Mouse (Mus musculus) layer of hippocampus, postnatal 25 days (tissue): ENCODE data around the gene Pnpla3. TPM values are rescaled to one million over a fixed set of nuclear protein-coding genes. Genes with fewer than 3 reads are reported as not detected.

Experiments
- DNase-seq, 2 experiments: peaks; one replicate each; pipeline ENCODE4 v3.0.0; 2022; ENCODE audit warnings: mixed read lengths in 2 of 2, low spot score in 1 of 2; ENCODE audit errors: extremely low spot score in 1 of 2
- total RNA-seq, 2 experiments: library from RNA; stranded (reverse); gene quantifications; 2 replicates each; pipeline ENCODE4 v1.2.3; 2021

Gene Pnpla3
- total RNA-seq, 2 experiments from 2014 or later, result 7.9 to 9.7 TPM

DNA sequence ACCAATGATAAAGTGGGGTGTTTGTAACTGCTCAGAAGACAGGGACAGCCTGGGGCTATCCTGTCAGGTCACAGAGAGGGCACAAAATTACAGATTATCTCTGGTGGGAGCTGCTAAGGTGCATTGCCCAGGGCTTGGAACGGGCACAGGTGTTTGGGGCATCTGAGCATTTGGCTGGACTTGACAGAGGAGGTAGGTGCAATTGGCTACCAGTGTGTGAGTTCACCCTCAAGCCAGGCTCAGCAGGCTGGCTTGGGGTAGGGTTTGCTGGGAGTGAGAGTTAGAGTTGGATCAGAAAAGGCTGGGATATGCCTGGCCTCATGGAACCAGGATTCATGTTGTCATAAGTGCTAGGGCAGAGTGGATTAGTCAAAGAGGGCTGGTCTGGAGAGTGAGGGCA, 1.9 kb downstream of the Pnpla3 start:
- DNase-seq, result no peak

DNA sequence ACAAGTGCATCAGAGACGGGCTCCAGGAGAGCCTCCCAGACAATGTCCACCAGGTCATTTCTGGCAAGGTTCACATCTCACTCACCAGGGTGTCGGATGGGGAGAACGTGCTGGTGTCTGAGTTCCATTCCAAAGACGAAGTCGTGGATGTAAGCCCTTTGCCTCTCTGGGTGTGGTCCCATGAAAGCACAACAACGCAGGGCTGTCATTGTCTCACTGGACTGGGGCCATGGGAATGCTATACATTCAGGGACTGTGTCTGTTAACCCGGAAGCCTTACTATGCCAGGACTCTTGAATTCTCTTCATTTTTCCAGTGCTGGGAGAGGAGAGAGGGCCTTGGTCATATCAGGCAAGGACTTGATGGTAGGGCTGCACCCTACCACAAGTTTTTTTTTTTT, 3.5 kb downstream of the Pnpla3 start:
- no peak for DNase-seq

GRCm38 (mm10) chr15:84178733-84179132, 11.1 kb downstream of the Pnpla3 start:
- DNase-seq, result no peak

- no peak for DNase-seq
Measured at GRCm38 (mm10) chr15:84182000-84182399, 14.4 kb downstream of the Pnpla3 start.

GRCm38 (mm10) chr15:84183967-84184366, 16.3 kb downstream of the Pnpla3 start:
- DNase-seq, result no peak

DNA sequence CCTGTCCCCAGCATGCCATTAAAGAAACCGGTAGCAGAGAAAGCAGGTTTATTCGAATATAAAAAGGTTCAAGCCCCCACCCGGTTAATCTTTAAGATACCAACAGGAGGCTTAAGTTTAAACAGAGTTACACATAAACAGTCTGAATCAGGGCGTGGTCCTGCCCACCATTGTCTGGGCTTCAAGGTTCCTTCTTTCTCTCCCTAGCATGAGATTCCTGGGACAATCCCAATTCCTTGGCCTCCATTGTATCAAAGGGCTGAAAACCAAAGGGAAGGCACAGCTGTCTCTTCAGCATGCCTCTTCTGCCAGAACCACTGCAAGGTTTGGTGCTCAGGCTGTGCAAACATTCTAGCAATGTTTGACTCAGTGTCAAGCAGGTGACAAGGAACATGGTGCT, 18.6 kb downstream of the Pnpla3 start:
- DNase-seq, result no peak

- no peak for DNase-seq
Measured at GRCm38 (mm10) chr15:84188887-84189530, 21.4 kb downstream of the Pnpla3 start.

GRCm38 (mm10) chr15:84189881-84190280, 22.2 kb downstream of the Pnpla3 start:
- no peak for DNase-seq

DNA sequence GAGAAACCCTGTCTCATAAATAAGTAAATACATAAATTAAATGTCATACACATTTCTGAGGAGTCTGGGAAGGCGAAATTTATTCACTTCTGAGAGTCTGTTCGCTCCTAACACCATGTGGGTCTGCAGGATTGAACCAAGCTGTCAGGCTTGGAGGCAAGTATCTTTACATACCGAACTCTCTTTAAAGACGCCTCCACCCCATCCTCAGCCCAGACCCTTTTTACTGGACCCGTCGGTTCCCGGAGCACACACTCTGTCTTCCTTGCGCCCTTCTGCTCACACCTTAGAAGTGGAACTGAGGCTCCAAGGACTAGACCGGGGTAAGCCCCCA, 24.1 kb downstream of the Pnpla3 start:
- DNase-seq, result no peak

DNA sequence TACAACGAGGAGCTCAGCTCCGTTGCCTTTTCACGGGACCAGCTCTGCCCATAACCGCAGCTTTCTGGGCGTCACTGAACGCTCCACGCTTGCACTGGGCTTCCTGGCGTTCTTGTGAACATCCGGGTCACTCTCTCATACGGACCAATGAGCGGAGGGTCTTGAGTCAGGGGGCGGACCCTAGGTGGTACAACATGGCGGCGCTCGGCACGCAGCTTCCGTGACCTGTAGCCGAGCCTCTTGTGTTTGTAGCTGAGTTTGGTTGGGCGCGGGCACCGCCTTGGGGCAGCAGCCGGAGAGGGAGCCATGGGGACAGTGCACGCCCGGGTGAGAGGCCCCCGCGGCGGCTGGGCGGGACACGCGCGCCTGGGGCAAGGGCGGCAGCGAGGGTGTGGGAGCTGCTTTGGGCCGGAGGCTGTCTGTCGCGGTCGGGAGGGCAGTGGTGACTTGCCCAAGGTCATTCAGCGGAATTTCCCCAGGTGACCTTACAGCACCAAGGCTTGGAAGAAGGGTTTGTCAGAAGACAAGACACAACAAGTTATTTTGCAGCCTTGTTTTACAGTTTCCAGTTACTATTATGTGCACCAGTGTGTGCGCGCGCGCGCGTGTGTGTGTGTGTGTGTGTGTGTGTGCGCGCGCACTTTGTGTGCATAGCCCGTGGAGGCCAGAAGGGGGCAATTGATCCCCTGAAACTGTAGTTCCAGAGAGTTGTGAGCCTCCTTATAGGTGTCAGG, 24.6 kb downstream of the Pnpla3 start, which contains the start of gene Samm50:
Gene Samm50, plus strand, starts transcription at position 184 of the 734 bp plus-strand sequence.
- peak; percentile 75 to 78 for DNase-seq

DNA sequence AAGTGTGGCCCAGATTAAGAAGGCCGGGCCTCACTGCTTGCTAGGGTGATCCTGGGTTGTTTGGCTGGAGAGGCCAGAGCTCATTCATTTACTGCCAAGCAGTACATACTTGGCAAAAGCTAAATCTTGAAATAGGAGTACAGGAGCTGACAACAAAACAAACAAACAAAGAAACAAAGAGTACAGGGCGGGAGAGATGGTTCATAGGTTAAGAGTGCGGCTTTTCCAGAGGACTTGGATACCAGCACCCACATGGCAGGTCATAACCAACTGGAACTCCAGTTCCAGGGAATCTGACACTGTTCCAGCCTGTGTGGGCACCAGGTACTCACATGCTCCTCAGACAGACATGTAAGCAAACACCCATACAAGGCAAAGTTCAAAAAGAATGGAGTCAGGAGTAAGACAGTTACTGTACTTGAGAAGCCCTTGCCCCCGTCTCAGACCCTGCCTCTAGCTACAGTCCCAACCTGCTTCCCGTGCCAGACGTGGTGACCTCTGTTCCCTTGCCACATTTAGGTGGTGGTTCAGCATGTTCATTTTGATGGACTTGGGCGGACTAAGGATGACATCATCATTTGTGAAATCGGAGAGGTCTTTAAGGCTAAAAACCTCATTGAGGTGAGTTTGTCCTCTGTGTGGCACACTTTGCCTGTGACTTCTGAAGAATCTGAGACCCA, 29.0 kb downstream of the Pnpla3 start:
- no peak for DNase-seq

GRCm38 (mm10) chr15:84207327-84207726, 39.7 kb downstream of the Pnpla3 start:
- no peak for DNase-seq

DNA sequence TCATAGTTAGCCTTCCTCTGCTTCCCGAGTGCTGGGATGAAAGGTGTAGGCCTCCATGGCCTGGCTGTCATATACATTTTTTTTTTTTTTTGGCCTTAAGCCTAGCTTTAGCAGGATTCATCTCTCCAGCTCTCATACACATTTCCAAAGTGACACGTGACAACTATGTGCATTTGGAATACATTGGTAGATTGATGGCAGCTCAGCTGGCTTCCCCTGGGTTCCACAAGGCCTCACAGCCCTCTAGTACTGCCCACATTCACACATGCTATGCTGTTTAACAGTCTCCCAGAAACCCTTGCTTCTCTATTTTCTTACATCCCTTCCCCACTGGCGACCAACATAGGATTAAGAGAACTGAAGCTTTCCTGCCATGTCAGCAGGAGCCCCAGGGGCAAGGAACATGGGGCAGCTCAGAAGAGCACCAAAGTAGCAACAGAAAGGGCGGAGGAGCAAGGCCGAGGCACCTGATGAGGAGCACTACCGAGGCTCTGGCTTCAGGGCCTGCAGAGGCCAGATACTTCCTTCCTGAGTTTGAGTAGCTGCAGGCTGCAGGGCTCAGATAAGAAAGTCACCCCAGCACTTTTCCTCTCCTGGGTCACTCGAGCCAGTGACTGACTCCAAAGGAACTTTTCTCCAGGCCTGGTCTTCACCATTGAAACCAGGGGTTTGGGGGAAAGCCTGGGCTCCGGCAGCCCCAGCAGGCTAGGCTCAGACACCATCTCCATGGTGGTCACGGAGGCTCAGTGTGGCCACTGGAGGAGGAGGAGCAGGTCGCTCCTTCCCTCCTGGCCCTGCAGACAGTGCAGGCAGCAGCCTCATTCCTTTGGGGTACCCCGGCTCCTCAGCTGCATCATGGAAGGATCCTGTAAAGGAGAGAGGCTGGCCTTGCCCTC, 42.1 kb downstream of the Pnpla3 start:
- no peak for DNase-seq

DNA sequence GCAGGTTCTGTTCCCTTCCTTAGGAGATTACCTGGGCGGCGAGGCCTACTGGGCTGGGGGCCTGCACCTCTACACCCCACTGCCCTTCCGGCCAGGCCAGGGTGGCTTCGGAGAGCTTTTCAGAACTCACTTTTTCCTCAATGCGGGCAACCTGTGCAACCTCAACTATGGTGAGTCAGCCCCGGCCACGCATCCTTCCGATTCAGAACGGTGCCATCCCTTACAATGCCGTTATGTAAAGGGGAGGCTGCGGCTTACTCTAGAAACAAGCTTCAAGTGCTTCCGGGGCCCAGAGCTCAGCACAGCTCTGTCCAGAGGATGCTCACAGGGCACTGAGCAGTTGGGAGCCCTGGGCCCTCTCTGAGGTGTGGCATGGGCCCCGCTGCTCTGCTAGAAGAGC, 42.8 kb downstream of the Pnpla3 start:
- DNase-seq, result no peak

DNA sequence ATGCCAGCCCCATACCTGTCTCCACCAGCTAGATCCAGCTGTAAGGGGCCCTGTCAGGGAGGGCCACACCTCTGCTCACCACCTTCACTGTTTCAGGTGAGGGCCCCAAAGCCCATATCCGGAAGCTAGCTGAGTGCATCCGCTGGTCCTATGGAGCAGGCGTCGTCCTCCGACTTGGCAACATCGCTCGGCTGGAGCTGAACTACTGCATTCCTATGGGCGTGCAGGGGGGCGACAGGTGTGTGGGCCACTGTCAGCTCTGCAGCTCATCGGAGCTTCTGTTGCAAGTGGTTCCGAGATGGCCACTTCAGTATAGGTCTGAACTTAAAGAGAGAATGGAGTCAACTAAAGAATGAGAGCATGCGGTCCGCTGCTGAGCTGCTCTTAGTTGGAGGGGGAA, 43.3 kb downstream of the Pnpla3 start:
- no peak for DNase-seq

DNA sequence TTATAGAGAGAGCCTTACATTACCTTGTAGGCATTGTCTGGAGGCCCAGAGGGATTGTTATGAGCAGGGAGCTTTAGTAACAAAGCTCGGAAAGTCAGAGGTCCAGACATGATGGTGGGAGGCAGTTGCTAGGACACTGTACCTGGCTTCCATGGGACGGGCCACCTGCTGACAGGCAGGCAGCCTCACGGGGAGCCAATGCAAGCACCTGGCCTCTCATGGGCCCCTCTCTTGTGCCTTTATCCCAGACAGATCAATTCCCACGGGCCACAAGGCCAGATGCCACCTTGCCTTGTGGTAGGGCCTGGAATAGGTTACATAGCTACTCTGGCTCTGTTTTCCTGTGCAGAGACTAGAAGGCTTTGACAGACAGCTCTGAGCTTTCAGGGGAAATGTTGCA, 43.9 kb downstream of the Pnpla3 start:
- no peak for DNase-seq

DNA sequence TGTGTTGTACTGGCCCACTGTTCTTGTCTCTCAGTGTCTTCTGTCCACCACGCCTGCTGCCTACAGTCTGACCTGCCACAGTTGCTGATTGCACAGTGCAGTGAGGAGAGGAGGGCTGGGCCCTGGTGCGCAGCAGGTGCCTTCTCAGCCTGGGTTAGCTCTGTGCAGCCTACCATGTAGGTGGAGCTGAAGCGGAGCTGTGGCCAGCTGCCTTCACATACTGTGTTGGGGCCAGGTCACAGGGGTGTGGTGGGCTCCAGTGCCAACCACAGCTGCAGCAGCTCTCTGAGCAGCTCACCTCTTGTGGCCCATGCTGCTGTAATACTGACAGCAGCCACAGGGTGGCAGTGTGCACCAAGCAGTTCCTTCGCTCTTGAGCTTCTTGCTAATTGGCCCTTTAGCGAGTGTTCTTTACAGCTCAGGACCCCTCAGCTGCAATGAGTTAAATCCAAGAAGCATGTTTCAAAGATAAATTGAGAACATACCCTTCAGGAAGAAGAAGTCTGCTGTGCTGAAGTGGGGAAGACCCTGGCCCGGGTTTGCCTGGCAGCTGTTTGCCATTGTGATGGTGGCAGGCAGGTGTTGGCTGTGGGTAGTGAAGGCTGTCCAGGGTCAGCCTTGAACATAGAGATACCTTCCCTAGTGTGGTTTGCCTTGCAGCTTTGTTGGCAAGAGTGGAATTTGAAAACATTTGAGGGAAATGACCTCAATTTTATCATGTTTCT, 44.6 kb downstream of the Pnpla3 start:
- DNase-seq, result peak; percentile 93 to 99

GRCm38 (mm10) chr15:84212756-84213105, 45.1 kb downstream of the Pnpla3 start:
- no peak for DNase-seq

DNA sequence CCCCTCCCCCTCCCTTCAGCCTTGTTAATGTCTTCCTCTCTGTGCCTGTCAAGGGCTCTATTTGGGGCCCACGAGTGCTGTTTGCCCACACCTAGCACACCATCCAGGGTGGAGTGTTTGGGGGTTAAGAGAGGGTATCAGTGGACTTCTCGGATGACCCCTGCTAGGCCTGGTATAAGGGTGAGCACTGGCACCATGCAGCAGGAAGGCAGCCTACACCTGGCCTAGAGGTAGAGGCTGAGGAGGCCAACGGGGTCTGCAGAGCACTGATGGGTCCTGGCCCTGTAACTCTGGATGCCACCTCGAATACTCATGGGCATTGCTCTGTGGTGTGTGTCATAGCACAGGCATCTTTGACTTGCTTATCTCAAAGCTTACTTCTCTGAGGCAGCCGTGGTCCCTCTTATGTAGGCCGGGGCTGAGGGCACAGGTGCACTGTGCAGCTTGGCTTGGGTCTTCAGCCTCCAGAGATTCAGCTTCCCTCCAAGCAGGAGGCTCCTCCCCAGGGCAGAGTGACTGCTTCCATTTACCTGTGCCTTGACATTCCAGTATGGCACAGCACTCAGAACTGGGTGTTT, 45.6 kb downstream of the Pnpla3 start:
- no peak for DNase-seq

- no peak for DNase-seq
Measured at GRCm38 (mm10) chr15:84214476-84214875, 46.8 kb downstream of the Pnpla3 start.
